ENCODE assay signal across 1 mouse cellular context in genomic region chr8:111992703-111993039, GRCm38 (mm10).
TF ChIP-seq lines count a peak whose summit lies in the region.

No protein-coding gene starts in this region.

TF ChIP-seq in MEL, 35 proteins besides CTCF, POLR2A, EP300 and RAD21:
- TF ChIP-seq MYC (IDR thresholded peaks at IDR 0.05; ENCODE audit: low read depth, low read length): no peak
- TF ChIP-seq USF2 (IDR thresholded peaks at IDR 0.05; ENCODE audit: borderline replicate concordance in 1 of 2, insufficient read depth in 1 of 2, low read depth in 1 of 2, low read length in 2 of 2): no peak
- TF ChIP-seq ZNF384 (IDR thresholded peaks at IDR 0.05; ENCODE audit: low read depth, low read length): no peak
- no peak for TF ChIP-seq USF1 (IDR thresholded peaks at IDR 0.05; ENCODE audit: low read depth, low read length)
- TF ChIP-seq SMC3 (IDR thresholded peaks at IDR 0.05; ENCODE audit: low read depth, low read length): no peak
- TF ChIP-seq NRF1 (IDR thresholded peaks at IDR 0.05; ENCODE audit: insufficient read depth, low read depth, low read length, poor library complexity, severe bottlenecking): no peak
- no peak for TF ChIP-seq TBP (IDR thresholded peaks at IDR 0.05; ENCODE audit: low read depth, low read length)
- TF ChIP-seq TAL1 (IDR thresholded peaks at IDR 0.05; ENCODE audit: low read length): no peak
- TF ChIP-seq ETS1 (IDR thresholded peaks at IDR 0.05; ENCODE audit: low read depth, low read length): no peak
- TF ChIP-seq ZMIZ1 (IDR thresholded peaks at IDR 0.05; ENCODE audit: low read depth, low read length): no peak
- TF ChIP-seq MYB (IDR thresholded peaks at IDR 0.05; ENCODE audit: low read depth, low read length): no peak
- TF ChIP-seq ZC3H11A (IDR thresholded peaks at IDR 0.05; ENCODE audit: low read depth, low read length): no peak
